Mouse (Mus musculus): ENCODE measurements around the gene Swsap1.

DNA sequence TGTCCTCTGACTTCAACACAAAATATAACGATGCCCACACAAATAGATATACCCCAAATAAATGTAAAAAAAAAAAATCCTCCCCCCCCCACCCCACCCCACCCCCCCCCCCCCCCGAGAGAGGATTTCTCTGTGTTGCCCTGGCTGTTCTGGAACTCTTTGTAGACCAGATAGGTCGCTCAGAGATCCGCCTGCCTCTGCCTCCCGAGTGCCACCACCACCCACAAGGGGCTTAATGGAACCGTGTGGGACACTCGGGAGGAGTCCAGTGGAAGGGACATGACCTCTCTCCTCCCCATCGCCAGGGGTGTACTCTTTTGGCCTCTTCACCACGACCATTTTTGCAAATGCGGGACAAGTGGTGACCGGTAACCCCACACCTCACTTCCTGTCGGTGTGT is 12.5 kb upstream of the Swsap1 start:
- no peak for TF ChIP-seq POLR2A (IDR thresholded peaks at IDR 0.05; ENCODE audit: low read depth, low read length)
- TF ChIP-seq CTCF (conservative IDR thresholded peaks at IDR 0.05; ENCODE audit: insufficient read depth, insufficient read length, low read depth, low read length) = no peak
